Mouse (Mus musculus) thymus, adult 2 months (tissue): ENCODE results near the gene Naa80.

Source experiments
- CTCF ChIP-seq: fragments of 200-500 bp; IDR thresholded peaks from 2 replicates; pipeline ENCODE4 v1.5.1; 2012; ENCODE audit warnings: mild to moderate bottlenecking, control low read depth, low read length, moderate library complexity, borderline replicate concordance; ENCODE audit not compliant: control insufficient read depth, poor library complexity, insufficient read depth; ENCODE audit errors: extremely low read depth
- POLR2A ChIP-seq: fragments of 200-500 bp; IDR thresholded peaks from 2 replicates; pipeline ENCODE4 v1.6.1; 2012; ENCODE audit warnings: mild to moderate bottlenecking, low read length, control low read depth, moderate library complexity; ENCODE audit not compliant: control insufficient read depth, poor library complexity, insufficient read depth; ENCODE audit errors: extremely low read depth

DNA sequence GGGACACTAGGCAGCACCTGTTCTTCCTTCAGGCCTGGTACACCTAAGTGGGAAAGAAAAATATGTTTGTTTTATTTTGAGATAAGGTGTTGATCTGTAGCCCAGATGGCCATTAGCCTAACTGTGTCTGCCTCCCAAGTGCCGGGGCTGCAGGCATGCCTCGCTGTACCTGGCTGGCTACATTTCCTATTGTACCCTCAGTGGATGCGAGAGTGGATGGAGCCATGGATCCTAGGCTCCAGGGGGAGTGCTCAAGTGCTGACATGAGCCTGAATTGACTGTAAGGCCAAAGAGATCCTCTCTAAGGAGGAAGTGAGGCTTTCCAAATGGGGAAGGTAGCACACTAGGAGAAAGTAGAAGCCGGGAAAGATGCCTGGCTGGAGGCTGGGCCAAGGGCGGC is 30.7 kb upstream of the Naa80 start:
- TF ChIP-seq CTCF (no peak), POLR2A (no peak)
